Mouse (Mus musculus) lung, postnatal 14 days (tissue): ENCODE data around the gene Nsun6.

Source experiments
- DNase-seq: peaks from one replicate; pipeline ENCODE4 v3.0.0; 2021

Nsun6 gene

DNA sequence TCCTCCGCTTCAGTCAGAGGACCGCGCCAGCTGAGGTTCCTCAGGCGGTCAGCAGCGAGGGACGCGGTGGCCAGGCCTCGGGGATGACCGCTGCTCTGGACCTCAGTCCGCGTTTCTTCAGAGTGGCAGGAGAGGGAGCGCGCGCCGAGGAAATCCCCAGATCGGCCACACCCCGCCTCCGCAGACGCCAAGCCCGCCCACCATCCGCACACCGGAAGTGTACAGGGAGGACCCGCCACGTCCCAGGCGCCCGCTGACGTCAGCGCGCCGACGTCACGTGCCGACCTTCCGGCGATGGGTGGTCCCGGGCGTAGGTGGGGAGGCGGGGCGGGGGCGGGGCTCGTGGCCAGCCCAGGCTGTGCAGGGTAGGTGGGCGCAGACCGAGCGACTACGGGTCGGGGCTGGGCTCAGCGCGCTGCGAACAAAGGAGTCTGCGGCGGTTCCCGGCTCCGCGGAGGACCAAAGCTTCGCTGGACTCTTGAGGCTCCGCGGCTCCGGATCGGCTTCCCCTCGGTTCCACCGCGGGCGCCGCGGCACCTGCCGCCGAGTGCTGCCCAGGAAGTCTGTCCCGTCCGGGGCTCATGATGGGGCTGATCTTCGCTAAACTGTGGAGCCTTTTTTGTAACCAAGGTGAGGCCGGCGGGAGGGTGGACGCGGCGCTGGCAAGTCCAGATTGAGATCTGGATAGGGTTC lies at the start of gene Nsun6:
TSS of gene Nsun6 (minus strand) at position 125 of the 693 bp plus-strand sequence.
- peak; percentile 98 for DNase-seq

GRCm38 (mm10) chr2:15104386-15104785 lies 49.5 kb upstream of the Nsun6 start:
- DNase-seq, result no peak

DNA sequence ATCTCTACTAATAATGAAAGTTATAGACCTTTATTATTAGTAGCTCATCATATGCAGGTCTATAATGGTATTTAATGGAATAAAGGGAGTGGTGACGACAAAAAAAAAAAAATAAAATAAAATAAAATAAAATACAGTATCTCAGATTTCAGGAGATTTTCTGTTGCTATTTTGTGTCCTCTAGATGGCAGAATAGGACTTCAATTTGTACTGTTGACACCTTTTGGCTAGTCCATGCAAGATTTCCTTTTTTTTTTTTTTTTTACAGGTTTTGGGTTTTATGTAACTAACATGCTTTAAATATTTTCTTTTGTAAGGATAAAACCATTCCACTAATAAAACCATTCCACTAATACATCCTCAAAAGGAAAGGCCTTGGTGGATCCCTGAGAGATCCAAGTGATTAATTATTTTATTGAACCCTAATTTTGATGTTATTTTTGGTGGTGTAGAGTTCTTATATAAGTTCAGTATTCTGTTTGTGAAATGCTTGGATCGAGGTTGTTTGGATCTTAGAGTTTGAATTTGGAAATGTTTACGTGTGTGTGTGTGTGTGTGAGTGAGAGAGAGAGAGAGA lies 41.7 kb upstream of the Nsun6 start:
- DNase-seq, result no peak

DNA sequence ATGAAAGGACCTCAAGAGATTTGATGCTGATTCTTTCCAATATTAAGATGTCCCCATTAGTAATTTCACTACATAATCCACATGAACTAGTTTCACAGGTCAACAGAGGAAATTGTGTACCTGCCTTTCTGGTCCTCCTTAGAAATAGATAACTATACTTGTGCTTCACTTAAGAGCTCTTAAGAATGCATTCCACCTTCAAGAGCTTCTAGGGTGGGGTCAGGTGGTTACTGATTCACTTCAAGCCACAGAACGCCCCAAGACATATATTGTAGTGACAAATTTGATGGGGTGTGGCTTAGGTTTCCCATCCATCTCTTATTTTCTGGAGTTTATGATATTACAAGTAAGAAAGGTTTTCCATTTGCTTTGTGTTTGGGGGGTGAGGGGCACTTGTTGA lies 32.4 kb upstream of the Nsun6 start:
- DNase-seq, result no peak

DNA sequence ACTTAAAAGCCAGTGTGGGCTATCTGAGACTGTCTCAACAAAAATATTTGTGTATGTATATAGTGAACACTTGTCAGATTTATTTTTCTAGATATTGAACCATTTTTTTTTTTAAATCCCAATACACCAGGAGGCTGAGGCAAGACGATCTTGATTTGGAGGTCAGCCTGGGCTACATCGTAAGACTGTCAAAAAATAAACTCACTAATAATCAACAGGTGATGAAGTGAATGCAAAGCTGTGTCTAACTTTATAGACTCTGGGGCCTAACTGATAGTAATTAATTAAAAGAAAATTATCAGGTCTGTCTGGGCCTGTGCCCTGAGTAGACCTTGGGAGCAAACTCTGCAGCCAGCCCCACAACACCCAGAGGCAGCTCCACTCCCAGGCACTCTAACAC lies 28.8 kb upstream of the Nsun6 start:
- no peak for DNase-seq

DNA sequence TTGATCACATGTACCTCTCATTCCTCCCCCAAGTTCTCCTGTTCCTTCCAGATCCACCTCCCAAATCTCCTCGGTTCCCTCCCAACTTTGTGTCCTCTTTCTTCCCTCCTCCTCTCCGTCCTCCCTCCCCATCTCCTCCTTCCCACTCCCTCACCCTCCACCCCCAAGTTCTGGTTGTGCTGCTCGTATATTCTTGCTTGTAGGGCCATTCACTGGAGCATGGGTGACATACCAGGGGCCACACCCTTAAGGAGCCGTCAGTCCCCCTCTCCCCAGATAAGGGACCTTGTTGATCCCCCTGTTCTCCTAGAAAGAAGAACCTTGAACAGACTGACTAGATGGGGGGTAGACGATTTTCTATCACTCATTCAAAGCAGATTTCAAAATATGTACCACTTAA lies 12.2 kb upstream of the Nsun6 start:
- DNase-seq, result no peak

DNA sequence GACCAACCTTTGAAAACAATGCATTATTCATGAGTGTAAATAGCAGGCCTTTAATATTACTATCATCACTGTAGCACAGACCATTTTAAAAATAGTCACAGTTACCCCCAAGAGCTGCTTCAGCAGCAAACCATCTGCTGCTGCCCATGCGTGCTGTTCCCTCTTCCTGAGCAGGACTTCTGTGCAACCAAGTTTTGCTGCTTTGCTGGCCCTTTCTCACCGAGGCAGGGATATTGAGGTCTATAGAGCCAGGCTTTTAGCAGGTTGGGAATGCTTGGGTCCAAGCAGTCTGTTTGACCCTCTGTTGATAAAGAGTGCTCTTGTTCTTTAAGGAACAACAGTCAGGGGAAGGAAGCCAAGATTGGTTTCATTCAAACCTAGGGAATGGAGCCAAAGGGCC lies 10.6 kb upstream of the Nsun6 start:
- DNase-seq, result no peak

DNA sequence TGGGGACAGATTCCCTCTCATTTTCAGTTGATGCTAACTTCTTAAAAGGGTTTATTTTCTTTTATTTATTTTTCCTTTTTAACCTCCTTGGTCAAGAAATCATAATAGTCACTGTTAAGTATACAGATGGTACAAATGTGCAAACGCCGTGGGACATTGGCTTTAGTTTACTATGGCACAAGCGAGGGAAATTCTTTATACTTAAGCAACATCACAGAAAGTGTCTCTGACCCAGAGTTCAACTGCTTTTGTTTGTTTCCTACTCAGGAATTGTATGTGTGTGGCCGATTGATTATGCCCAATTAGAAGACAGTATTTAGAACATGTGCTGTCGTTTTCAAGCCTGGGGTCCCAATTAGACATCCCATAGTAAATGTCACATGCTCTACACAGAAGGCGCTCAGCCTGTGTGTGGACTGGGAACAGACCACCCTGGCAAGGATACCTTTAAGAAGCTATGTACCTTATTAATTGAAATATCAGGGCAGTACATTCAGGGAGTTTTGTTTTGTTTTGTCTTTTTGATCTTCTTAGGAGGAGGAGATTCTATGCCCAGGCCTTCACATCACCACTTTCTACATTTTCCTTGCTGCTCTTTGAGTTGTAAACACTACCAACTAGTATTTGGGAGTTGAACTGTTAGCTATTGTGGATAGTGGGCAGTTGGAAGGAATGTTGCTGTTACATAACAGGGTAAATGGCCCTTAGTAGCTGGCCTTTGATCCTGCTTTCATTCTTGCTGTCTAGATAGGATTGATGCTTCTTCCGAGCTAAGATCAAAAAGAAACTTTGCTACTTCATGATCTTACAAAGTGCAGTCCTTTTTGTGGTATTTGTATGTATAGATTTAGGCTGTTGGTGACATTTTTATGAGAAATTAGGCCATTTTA lies 9.8 kb upstream of the Nsun6 start:
- no peak for DNase-seq

GRCm38 (mm10) chr2:15063815-15064214 lies 8.9 kb upstream of the Nsun6 start:
- no peak for DNase-seq

DNA sequence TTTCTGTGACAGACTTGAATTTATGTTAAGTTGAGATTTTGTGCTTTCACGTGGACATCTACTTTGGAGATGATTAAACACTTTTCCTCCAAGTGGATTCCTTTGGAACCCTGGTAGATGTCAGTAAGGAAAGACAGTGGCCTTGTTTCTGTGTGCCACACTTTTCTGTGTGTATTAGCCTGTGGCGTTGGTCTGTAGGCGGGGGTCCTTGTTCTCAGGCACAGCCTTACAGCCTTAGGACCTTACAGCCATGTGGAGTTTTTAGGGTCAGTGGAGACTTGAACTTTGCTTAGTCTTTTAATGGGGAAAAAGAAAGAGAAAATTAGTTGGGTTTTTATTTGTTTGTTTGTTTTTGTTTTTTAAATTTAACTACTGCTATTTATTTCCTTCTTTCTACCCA lies 6.0 kb upstream of the Nsun6 start:
- DNase-seq, result no peak

GRCm38 (mm10) chr2:15058227-15058626 lies 3.4 kb upstream of the Nsun6 start:
- no peak for DNase-seq

GRCm38 (mm10) chr2:15055741-15056151 lies 877 bp upstream of the Nsun6 start:
- DNase-seq, result no peak

DNA sequence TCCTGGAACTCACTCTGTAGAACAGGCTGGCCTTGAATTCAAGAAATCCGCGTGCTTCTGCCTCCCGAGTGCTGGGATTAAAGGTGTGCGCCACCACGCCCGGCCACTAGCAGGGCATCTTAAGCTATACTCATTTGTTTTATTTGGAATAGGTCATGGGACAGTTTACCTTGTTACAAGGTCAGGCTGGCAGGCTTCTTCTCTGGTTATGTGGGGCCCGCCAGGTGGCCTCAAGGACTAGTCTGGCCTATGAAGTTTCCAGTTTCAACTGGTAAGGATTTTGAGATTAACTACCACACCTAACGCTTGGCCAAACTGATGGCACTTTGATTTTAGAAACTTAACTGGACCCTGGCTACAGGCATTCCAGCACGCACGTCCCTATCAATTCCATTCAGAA lies 373 bp downstream of the Nsun6 start:
- no peak for DNase-seq

- peak; percentile 96 for DNase-seq
These were observed 5.6 kb downstream of the Nsun6 start, which contains the start of gene Arl5b for GRCm38 (mm10) chr2:15049117-15049873. Gene Arl5b (plus strand): TSS chr2:15049395.

DNA sequence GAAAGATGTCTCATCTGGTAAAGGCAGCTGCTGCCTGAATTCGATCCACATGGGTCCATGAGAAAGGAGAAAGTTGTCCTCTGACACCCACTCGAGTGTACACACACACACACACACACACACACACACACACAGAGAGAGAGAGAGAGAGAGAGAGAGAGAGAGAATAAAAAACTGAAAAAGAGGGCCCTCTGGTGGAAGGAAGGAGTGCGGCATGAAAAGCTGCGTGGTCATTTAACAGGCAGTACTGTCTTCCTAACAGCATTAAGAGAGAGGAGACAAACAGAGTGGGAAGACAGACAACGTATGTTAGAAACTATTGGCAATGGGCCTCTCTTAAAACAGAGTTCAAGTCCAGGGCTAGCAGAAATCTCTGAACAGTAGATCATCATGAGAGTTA lies 14.5 kb downstream of the Nsun6 start:
- peak; percentile 28 for DNase-seq

- peak; percentile 60 for DNase-seq
These were observed 16.2 kb downstream of the Nsun6 start for GRCm38 (mm10) chr2:15038705-15039104.

DNA sequence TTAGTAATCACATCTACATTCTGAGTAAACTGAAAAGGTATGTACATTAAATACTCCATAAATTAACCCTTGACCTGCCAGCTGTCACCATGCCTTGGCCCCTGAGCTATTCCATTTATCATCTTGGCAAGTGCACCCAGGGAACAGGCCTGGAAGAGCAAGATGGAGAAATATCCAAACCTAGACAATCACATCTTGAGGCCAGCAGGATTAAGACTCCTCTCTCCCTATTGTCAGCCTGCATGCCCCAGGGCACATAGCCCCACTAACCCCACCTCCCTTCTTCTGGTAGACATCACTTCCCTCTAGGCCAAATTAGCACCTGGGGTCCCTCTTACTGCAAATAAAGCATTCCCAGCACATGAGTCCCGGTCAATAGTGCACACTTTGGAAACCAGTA lies 27.1 kb downstream of the Nsun6 start:
- DNase-seq, result no peak

- DNase-seq, result no peak
These were observed 28.1 kb downstream of the Nsun6 start for GRCm38 (mm10) chr2:15026817-15027216.

DNA sequence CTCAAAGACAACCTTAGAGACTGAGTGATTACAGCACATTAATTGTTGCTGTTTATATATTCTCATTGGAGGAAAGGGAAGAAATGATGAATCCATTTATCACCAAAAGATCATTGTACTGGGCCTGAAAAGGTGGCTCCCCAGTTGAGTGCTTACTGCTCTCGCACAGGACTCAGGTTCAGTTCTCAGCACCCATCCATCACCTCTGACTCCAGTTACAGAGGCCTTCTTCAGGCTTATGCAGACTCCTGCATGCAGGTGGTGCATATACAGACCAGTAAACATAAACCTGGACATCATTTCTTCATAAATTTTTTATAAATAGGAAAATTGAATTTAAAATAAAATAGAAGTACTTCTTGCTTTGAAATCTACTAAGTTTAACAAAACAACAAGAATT lies 46.8 kb downstream of the Nsun6 start:
- DNase-seq, result no peak

GRCm38 (mm10) chr2:15007531-15007930 lies 47.3 kb downstream of the Nsun6 start:
- DNase-seq, result no peak

DNA sequence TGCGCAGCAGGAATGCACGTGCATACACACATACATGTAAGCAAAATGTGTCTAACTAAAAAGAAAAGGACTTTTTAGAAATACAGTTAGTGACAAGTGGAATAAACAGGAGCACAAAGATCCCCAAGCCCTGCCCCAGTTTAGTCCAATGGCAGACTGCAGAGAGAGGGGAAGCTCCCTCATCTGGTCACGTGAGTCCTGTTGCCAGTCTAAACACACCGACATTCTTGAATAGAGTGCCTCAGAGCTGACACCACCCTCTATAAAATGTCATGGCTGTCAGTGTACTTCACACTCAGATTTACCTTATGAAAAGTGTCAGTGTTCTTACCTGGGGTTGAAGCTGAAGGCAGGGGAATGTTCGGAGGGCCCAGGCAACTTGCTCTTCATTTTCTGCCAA lies 57.0 kb downstream of the Nsun6 start:
- no peak for DNase-seq

GRCm38 (mm10) chr2:14996036-14996435 lies 58.8 kb downstream of the Nsun6 start:
- DNase-seq, result no peak

GRCm38 (mm10) chr2:14992531-14992930 lies 62.3 kb downstream of the Nsun6 start:
- no peak for DNase-seq
